Mouse (Mus musculus) spleen, adult 2 months (tissue): ENCODE measurements around the gene Herpud1.

Source experiments
- CTCF ChIP-seq: fragments of 200-500 bp; IDR thresholded peaks from 2 replicates; pipeline ENCODE4 v1.5.1; 2011; ENCODE audit warnings: mild to moderate bottlenecking, inconsistent platforms; ENCODE audit not compliant: insufficient read depth, insufficient read length, insufficient replicate concordance; ENCODE audit errors: extremely low read depth
- POLR2A ChIP-seq: fragments of 200-500 bp; IDR thresholded peaks from 2 replicates; pipeline ENCODE4 v1.6.1; 2011; ENCODE audit warnings: low read depth, low read length, inconsistent platforms

GRCm38 (mm10) chr8:94418017-94418416 lies 31.8 kb downstream of the Herpud1 start:
- TF ChIP-seq CTCF = no peak
- no peak for TF ChIP-seq POLR2A
